Mouse (Mus musculus) layer of hippocampus, adult 8-10 months (tissue): Measurements from ENCODE around the gene Esyt1. TPM values are rescaled to one million over a fixed set of nuclear protein-coding genes. Genes with fewer than 3 reads are reported as not detected.
"Not testable (repeated sequence)": the region's sequence is repeated elsewhere in the genome, so short reads cannot be mapped to it uniquely, and the experiment has no call there.

ENCODE experiments used
- DNase-seq, 2 experiments: peaks; one replicate each; pipeline ENCODE4 v3.0.0; 2022; ENCODE audit warnings: low spot score in 2 of 2
- total RNA-seq, 4 experiments: library from RNA; stranded (reverse); gene quantifications; 2 replicates each; pipeline ENCODE4 v1.2.4; 2022

Esyt1 gene
- total RNA-seq, 4 experiments from 2014 or later, result 7.0 to 11.5 (median 9.3) TPM

DNA sequence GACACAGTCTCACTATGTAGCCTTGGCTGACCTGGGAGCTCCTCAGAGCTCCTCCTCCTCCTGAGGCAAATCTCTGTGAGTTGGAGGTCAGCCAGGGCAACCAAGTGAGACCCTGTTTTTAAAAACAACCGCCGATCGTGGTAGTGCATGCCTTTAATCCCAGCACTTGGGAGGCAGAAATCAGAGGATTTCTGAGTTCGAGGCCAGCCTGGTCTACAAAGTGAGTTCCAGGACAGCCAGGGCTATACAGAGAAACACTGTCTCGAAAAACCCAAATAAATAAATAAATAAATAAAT, 20.4 kb downstream of the Esyt1 start:
- DNase-seq, result not testable (repeated sequence)

DNA sequence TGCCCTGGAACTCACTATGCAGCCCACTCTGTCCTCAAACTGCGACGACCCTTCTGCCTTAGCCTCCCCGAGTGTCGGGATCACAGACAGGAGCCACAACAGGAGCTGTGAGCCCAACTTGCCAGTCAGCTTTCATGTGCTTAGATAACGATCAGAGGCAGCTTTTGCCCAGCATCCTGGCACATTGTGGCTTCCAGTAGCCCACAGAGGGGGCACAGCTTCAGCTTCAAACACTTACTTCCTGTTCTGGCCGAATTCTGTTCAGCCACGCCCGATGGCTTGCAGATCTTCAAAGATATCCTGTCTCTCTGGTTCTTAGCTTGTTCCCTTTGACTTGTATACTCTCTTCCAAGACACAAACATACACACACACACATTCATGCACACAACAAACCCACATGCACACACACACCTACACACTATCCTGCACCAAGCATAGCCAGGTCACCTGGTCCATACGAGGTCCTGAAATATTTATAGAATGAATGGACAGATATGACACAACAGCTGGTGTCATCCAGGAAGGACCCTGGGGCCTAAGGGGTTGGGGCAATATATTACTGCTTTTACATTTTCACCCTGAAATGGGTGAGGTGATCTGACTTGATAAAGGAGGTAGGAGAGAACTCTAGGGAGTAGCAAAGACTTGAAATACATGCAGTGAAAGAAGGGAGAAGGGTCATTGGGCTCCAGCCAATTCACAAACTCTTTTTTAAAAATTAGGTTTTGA, 20.9 kb downstream of the Esyt1 start:
- DNase-seq, result no peak

DNA sequence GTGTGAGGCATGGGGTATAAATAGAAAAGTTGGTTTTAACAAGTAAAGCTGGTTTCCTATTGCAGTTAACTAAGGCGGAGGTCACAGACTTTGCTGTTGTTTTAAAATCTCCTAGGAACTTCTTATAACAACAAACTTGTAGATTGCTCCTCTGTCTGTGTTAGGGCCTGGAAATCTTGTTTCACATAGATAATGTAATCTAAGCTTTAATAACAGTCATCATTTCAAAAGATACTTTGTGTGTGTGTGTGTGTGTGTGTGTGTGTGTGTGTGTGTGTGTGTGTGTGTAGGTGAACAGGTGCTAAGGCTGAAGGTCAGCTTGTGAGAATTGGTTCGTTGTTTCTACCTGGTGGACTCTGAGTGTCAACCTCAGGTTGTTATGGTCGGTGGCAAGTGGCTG, 21.7 kb downstream of the Esyt1 start:
- DNase-seq, result no peak

DNA sequence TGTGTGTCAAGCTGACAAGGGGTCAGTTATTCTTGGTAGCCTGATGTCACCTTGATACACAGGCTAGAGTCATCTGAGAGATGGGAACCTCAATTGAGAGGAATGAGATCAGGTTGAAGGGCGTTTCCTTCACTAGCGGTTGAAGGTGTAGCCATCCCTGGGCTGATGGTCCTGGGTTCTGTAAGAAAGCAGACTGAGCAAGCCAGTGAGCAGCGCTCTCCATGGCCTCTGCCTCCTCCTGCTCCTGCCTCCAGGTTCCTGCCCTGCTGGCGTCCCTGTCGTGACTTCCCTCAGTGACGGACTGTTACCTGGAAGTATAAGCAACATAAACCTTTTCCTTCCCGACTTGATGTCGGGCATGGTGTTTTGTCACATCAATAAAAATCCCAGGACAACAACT, 22.1 kb downstream of the Esyt1 start:
- DNase-seq, result no peak

- DNase-seq, result no peak
Observed at GRCm38 (mm10) chr10:128502341-128502740, 23.3 kb downstream of the Esyt1 start.

- DNase-seq, result peak in 1 of 2 experiments; percentile 65
Observed at GRCm38 (mm10) chr10:128499116-128499671, 26.5 kb downstream of the Esyt1 start.

DNA sequence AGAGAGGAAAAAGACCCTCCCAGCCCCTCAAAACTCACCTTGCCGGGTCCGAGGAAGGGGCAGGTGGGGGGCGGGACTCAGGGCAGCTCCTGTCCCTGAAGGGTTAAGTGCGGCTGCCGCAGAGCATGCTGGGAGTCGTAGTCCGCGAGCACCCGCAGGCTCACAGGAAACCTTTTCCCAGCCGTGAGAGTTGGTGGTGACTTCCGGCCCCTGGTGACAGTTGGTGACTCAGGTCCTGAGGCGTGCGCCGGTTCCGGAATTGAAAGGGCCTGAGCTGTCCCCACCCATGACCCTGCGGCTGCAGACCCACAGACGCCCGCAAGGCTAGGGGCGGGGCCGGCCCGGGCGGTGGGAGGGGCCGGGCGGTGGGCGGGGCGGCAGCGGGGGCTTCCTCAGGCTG, 27.1 kb downstream of the Esyt1 start, which contains the start of gene Myl6b:
TSS of gene Myl6b (minus strand) at position 96 of the 400 bp plus-strand sequence.
- DNase-seq, result peak; percentile 94 to 95

DNA sequence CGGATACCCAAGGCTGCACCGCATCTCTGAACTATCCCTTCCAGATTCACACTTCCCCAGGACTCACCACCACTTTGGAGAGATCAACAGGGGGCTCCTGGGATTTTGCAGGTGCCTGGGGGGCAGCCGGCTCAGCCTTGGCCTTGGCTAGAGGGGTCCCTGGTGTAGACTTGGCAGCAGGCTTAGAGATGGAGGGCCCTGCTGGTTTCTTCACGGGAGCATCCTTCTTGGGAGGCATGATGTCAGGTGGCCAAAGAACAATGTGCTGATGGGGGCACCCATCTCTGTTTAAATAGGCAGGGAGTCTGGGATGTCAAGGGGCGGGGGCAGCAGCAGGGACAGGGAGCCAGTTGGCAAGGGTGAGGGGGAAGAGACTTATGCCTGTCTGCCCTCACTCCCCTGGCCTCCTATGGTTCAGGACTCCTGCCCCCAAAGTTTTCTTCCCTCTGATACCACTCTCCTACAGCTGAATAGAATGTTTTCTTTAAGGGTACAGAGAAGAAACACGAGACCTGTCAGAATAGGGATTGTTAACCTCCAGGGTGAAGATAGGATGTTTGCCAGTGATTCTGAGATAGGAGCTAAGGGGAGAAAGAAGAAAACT, 28.4 kb downstream of the Esyt1 start:
- no peak for DNase-seq

DNA sequence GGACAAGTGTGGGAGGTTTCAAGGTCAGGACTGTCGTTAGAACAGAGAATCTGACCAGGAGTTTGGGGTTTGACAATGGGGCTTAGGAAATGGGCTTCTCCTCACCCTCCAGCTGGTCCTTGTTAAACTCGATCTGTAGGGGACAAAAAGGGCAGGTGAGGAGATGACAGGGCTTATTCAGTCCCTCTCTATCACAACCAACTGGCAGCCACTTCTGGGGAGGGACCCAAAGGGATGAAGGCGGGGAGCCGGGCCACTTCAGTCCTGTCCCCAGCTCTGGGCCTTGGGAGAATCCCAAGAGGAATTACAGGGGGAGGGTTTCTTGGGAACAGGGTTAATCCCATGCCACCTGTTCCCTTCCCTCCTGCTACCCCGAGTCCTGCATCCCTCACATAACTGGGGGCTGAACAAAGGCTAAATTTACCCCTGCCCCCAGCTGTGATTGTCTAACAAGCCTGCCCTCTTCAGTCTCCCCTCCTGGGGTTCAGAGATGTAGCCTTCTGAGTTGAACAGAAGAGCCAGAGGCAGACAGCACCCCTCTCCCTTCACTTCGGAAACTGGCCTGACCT, 29.1 kb downstream of the Esyt1 start:
- DNase-seq, result no peak

GRCm38 (mm10) chr10:128495903-128496302, 29.8 kb downstream of the Esyt1 start:
- DNase-seq, result no peak

DNA sequence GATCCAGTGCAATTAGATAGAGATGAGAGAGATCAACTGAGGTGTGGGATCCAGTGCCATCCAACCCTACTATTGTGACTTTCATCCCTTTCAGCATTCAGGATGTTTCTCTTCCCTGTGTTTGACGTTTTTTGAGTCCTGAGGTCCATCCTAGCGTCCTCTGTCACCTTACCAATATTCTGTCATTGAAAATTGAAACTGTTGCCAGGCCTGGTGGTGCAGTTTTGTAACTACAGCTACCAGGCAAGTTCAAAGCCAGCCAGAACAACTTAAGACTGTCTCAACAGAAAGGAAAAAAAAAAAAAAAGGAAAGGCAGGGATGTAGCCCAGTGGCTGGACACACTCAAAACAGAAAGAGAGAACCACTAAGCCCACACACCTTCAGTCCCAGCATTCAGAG, 30.4 kb downstream of the Esyt1 start:
- DNase-seq, result no peak

DNA sequence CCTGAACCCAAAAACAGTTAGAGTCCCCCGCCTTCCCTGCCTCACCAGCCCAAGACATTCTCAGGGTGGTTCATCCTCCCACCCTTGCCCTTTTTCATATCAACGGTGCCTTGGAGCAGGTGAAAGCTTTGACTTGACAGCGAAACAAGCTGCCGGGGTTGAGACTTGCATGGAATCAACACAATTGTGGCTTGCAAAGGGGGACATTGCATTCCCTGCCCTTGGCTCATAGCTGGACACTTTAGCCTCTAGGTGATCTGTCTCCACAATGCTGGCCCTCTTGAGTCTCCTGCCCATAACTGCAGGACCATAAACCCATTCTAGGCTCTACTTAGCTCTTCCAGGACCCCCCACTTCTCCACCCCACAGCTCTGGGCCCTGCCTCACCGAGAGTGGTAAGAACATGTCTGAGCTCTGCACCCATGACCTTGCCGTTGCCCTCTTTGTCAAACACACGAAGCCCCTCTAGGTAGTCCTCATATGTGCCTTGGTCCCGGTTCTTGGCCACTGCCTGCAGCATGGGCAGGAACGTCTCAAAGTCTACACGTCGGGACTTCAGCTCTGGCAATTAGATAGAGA, 30.9 kb downstream of the Esyt1 start:
- no peak for DNase-seq

- DNase-seq, result peak; percentile 98
Observed at GRCm38 (mm10) chr10:128493695-128494666, 31.7 kb downstream of the Esyt1 start, which contains the start of gene Myl6. TSS of gene Myl6 (minus strand) at chr10:128494145.

GRCm38 (mm10) chr10:128493319-128493694, 32.4 kb downstream of the Esyt1 start:
- no peak for DNase-seq

- DNase-seq, result no peak
Observed at GRCm38 (mm10) chr10:128492633-128493311, 32.9 kb downstream of the Esyt1 start.

- DNase-seq, result not testable (repeated sequence)
Observed at GRCm38 (mm10) chr10:128492051-128492450, 33.6 kb downstream of the Esyt1 start.

DNA sequence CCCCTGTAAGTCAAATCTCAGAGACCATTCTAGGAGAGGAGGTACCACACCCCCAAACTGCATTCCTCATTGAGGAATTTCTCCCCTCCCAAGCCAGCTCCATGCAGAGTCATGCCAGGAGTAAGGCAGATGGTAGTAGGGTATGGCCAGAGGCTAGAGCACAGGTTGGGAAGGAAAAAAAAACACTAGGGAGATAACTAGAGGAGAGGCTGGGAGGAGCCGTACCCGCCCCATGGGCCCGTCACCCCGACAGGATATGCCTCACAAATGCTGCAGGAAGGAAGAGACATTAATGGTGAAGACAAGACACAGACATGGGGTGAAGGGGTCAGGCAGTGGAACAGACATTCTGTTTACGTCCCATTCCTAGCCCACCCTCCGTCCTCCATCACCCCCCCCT, 34.2 kb downstream of the Esyt1 start:
- no peak for DNase-seq

DNA sequence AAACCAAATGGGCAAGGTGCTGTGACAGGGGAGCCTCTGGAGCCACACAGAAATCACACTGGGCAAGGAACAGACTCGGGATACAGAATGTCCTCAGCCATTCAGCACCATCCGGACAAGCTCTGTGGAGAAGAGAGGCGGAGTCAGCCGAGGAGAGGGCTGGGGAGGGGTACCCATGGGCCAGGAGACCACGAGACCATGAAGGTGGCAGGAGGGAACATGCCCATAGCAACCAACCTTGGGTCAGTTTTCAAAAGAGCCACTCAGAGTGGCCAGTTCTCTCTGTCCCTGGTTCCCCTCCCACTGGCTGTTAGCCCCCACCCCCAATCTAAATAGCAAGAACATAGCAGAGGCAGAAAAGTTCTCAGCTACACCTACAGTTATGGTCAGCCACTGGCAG, 34.8 kb downstream of the Esyt1 start:
- DNase-seq, result no peak

GRCm38 (mm10) chr10:128490232-128490631, 35.4 kb downstream of the Esyt1 start:
- DNase-seq, result no peak

GRCm38 (mm10) chr10:128489785-128490184, 35.9 kb downstream of the Esyt1 start:
- DNase-seq, result no peak
